Mouse (Mus musculus): ENCODE data around the gene Zfp607b. TPM values are rescaled to one million over a fixed set of nuclear protein-coding genes. Genes with fewer than 3 reads are reported as not detected.

The Zfp607b gene
- polyA plus RNA-seq, 1 experiment from 2014 or later, result 7.3 TPM

GRCm38 (mm10) chr7:27655545-27655944 lies 33.6 kb upstream of the Zfp607b start:
- no peak overlapping the region for H3K27ac ChIP-seq (ENCODE audit: low read depth, low read length)
- H3K9me3 ChIP-seq (ENCODE audit: control insufficient read depth, low read length), result no peaks in the 10 kb centered on the region
- H3K9ac ChIP-seq (ENCODE audit: low read depth, low read length), result no peak overlapping the region
- no peaks in the 10 kb centered on the region for H3K4me1 ChIP-seq (replicated peaks; ENCODE audit: control insufficient read depth, insufficient read depth, low read length)
- ATAC-seq (ENCODE audit: low FRiP score) (no peak), DNase-seq (ENCODE audit: low spot score) (no peak)
- H3K36me3 ChIP-seq (ENCODE audit: control insufficient read depth, insufficient read depth, low read length), result no peaks in the 10 kb centered on the region
- H3K27me3 ChIP-seq (ENCODE audit: control insufficient read depth, insufficient read depth, low read length), result peaks cover 36% of the 10 kb centered on the region
- H3K4me3 ChIP-seq (ENCODE audit: low read depth, low read length), result no peak overlapping the region
- H3K4me2 ChIP-seq (replicated peaks; ENCODE audit: low read depth, low read length), result no peak overlapping the region
- 69% methylated on average over 11 of the region's 11 CpGs for WGBS

DNA sequence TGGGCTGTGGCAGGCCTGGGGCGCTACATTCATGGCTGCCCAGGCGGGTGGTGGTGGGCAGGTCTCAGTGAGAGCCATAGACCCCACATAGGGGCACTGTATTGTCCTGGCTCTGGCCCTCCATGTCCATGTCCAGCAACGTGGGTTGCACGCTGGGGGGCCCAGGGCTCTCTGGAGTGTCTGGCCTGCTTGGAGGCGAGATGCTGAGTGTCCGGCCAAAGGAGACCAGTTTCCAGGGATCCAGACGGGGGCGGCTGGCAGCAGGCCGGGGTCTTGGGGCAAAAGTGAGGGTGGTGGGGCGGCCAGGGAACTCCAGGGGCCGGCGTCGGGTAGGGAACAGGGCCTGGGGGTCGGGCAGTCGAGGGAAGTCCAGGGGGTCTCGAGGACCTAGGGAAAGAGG lies 32.5 kb upstream of the Zfp607b start:
- H3K36me3 ChIP-seq (ENCODE audit: control insufficient read depth, insufficient read depth, low read length), result no peaks in the 10 kb centered on the region
- H3K4me3 ChIP-seq (ENCODE audit: low read depth, low read length), result no peak overlapping the region
- no peak overlapping the region for H3K9ac ChIP-seq (ENCODE audit: low read depth, low read length)
- ATAC-seq (ENCODE audit: low FRiP score), result no peak
- WGBS, result 85% methylated on average over 16 of the region's 16 CpGs
- H3K4me2 ChIP-seq (replicated peaks; ENCODE audit: low read depth, low read length), result no peak overlapping the region
- no peaks in the 10 kb centered on the region for H3K4me1 ChIP-seq (replicated peaks; ENCODE audit: control insufficient read depth, insufficient read depth, low read length)
- no peak overlapping the region for H3K27ac ChIP-seq (ENCODE audit: low read depth, low read length)
- no peak for DNase-seq (ENCODE audit: low spot score)
- H3K9me3 ChIP-seq (ENCODE audit: control insufficient read depth, low read length), result no peaks in the 10 kb centered on the region
- H3K27me3 ChIP-seq (ENCODE audit: control insufficient read depth, insufficient read depth, low read length), result peaks cover 36% of the 10 kb centered on the region

GRCm38 (mm10) chr7:27657824-27658395 lies 31.2 kb upstream of the Zfp607b start:
- H3K4me2 ChIP-seq (replicated peaks; ENCODE audit: low read depth, low read length), result no peak overlapping the region
- H3K9me3 ChIP-seq (ENCODE audit: control insufficient read depth, low read length), result no peaks in the 10 kb centered on the region
- no peak overlapping the region for H3K9ac ChIP-seq (ENCODE audit: low read depth, low read length)
- H3K4me3 ChIP-seq (ENCODE audit: low read depth, low read length), result no peak overlapping the region
- H3K36me3 ChIP-seq (ENCODE audit: control insufficient read depth, insufficient read depth, low read length), result no peaks in the 10 kb centered on the region
- H3K4me1 ChIP-seq (replicated peaks; ENCODE audit: control insufficient read depth, insufficient read depth, low read length), result no peaks in the 10 kb centered on the region
- DNase-seq (ENCODE audit: low spot score) (peak; percentile 5), ATAC-seq (ENCODE audit: low FRiP score) (no peak)
- H3K27me3 ChIP-seq (ENCODE audit: control insufficient read depth, insufficient read depth, low read length), result peaks cover 32% of the 10 kb centered on the region
- H3K27ac ChIP-seq (ENCODE audit: low read depth, low read length), result no peak overlapping the region
- WGBS, result 32% methylated on average over 44 of the region's 53 CpGs

DNA sequence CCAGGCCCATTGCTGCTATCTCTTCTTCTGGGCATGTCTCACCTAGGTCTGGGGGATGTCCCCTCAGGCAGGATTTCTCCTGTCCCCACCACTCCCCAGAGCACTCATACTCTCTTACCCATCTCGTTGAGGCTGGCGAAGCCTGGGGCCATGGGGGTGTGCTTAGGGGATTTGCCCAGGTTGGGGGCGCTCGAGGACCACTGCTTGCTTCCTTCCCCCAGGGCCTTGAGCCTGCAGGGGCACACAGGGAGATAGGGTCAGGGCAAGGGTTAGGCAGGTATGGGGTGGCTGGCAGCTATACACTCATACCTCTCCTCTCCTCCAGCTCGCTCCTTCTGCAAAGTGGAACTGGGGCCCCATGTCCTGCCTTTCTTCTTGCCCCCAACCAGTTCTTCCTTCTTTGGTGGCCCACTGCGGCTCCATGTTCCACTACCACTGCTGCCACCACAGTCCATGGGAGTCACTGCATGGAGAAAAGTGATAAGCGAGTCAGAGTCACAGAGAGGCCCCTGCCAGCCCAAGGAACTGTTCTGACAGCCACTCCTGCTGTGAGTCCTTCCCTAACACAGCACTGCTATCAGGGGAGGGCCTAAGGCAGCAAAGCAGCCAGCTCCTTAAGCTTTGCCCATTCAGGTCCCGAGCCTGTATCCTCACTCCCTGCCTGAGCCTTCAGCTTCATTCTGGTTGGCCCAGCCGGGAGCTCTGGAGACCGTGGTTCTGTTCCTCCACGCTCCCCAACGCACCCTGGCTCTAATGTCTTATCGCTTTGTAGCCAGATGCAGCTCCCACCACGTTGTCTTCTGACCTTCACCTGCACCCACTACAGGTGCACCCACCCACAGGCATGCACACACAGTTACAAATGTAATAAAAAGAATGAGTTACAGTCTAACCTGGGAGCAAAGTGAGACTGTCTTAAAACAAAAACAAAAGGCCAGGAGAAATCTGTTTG lies 30.2 kb upstream of the Zfp607b start:
- DNase-seq (ENCODE audit: low spot score), result no peak

DNA sequence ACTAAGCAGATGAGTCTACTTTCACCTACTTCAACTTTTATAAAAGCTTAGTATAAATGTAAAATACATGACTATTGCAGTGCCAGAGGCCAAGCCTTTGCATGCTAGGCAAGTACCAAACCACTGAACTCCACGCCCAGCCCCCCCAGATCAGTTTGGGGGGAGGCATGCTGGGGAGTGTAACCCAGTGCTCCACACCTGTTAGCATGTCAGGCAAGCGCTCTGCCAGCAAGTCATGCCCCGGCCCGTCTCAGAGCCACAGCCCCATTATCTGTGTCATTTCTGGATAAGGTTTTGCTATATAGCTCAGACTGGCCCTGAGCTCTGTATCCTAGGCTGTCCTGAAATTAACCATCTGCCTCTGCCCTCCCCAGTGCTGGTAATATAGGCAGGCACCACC lies 27.1 kb upstream of the Zfp607b start:
- 91% methylated on average over 4 of the region's 4 CpGs for WGBS
- Histone ChIP-seq H3K27me3 (ENCODE audit: control insufficient read depth, insufficient read depth, low read length) (peaks cover 18% of the 10 kb centered on the region), H3K4me3 (ENCODE audit: low read depth, low read length) (no peak overlapping the region), H3K27ac (ENCODE audit: low read depth, low read length) (no peak overlapping the region), H3K4me1 (replicated peaks; ENCODE audit: control insufficient read depth, insufficient read depth, low read length) (no peaks in the 10 kb centered on the region), H3K4me2 (replicated peaks; ENCODE audit: low read depth, low read length) (no peak overlapping the region), H3K9me3 (ENCODE audit: control insufficient read depth, low read length) (no peaks in the 10 kb centered on the region), H3K9ac (ENCODE audit: low read depth, low read length) (no peak overlapping the region), H3K36me3 (ENCODE audit: control insufficient read depth, insufficient read depth, low read length) (no peaks in the 10 kb centered on the region)
- ATAC-seq (ENCODE audit: low FRiP score) (no peak), DNase-seq (ENCODE audit: low spot score) (no peak)

More for the DNA sequence above, 30.2 kb upstream of the Zfp607b start:
- Histone ChIP-seq H3K4me2 (replicated peaks; ENCODE audit: low read depth, low read length) (no peak overlapping the region), H3K9me3 (ENCODE audit: control insufficient read depth, low read length) (no peaks in the 10 kb centered on the region), H3K9ac (ENCODE audit: low read depth, low read length) (no peak overlapping the region), H3K36me3 (ENCODE audit: control insufficient read depth, insufficient read depth, low read length) (no peaks in the 10 kb centered on the region), H3K27ac (ENCODE audit: low read depth, low read length) (no peak overlapping the region), H3K4me3 (ENCODE audit: low read depth, low read length) (no peak overlapping the region), H3K27me3 (ENCODE audit: control insufficient read depth, insufficient read depth, low read length) (peaks cover 27% of the 10 kb centered on the region), H3K4me1 (replicated peaks; ENCODE audit: control insufficient read depth, insufficient read depth, low read length) (no peaks in the 10 kb centered on the region)
- WGBS, result 52% methylated on average over 14 of the region's 14 CpGs
- ATAC-seq (ENCODE audit: low FRiP score), result no peak

GRCm38 (mm10) chr7:27673064-27673574 lies 16.0 kb upstream of the Zfp607b start:
- H3K36me3 ChIP-seq (ENCODE audit: control insufficient read depth, insufficient read depth, low read length), result no peaks in the 10 kb centered on the region
- ATAC-seq (ENCODE audit: low FRiP score) (no peak), DNase-seq (ENCODE audit: low spot score) (no peak)
- H3K4me2 ChIP-seq (replicated peaks; ENCODE audit: low read depth, low read length), result peak overlapping the region; percentile 100
- H3K27ac ChIP-seq (ENCODE audit: low read depth, low read length), result no peak overlapping the region
- no peaks in the 10 kb centered on the region for H3K9me3 ChIP-seq (ENCODE audit: control insufficient read depth, low read length)
- WGBS, result 68% methylated on average over 9 of the region's 9 CpGs
- peaks cover 4% of the 10 kb centered on the region; the same call in 1 of the 2 replicates for H3K4me1 ChIP-seq (replicated peaks; ENCODE audit: control insufficient read depth, insufficient read depth, low read length)
- peak overlapping the region; percentile 85 for H3K9ac ChIP-seq (ENCODE audit: low read depth, low read length)
- H3K4me3 ChIP-seq (ENCODE audit: low read depth, low read length), result peak overlapping the region; percentile 92
- H3K27me3 ChIP-seq (ENCODE audit: control insufficient read depth, insufficient read depth, low read length), result no peaks in the 10 kb centered on the region

DNA sequence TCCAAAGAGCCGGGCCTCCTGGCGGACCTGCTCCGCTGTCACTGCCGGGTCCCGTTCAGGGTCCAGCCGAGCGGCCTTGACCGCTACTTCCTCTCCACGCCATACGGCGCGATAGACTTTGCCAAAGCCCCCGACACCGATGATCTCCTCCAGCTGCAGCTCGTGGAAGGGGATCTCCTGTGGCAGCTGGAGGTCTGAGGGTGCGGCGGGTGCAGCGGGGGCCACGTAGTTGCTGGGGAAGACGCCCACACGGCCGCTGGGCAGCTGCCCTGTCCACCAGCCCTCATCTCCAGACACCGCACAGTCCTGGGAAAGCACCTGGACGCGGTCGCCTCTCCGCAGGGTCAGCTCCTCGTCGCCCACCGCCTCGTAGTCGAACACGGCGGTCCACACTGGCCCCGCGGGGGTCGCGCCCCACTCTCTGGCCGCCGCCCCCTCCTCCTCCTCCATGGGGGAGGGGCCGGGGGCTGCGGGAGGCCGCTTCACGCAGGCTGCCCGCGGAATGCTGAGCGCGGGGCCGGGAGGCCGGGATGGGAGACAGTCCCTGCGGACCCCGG lies 15.5 kb upstream of the Zfp607b start:
- Histone ChIP-seq H3K27me3 (ENCODE audit: control insufficient read depth, insufficient read depth, low read length) (no peaks in the 10 kb centered on the region), H3K9me3 (ENCODE audit: control insufficient read depth, low read length) (no peaks in the 10 kb centered on the region), H3K27ac (ENCODE audit: low read depth, low read length) (no peak overlapping the region; the same call in 1 of the 2 replicates), H3K9ac (ENCODE audit: low read depth, low read length) (peak overlapping the region; percentile 85), H3K4me3 (ENCODE audit: low read depth, low read length) (peak overlapping the region; percentile 92), H3K36me3 (ENCODE audit: control insufficient read depth, insufficient read depth, low read length) (no peaks in the 10 kb centered on the region), H3K4me1 (replicated peaks; ENCODE audit: control insufficient read depth, insufficient read depth, low read length) (peaks cover 4% of the 10 kb centered on the region; the same call in 1 of the 2 replicates), H3K4me2 (replicated peaks; ENCODE audit: low read depth, low read length) (peak overlapping the region; percentile 100)
- peak; percentile 50 for ATAC-seq (ENCODE audit: low FRiP score)
- under 1% methylated on average over 46 of the region's 52 CpGs for WGBS
- peak; percentile 37 for DNase-seq (ENCODE audit: low spot score)

GRCm38 (mm10) chr7:27674195-27674521 lies 15.0 kb upstream of the Zfp607b start:
- no peaks in the 10 kb centered on the region for H3K36me3 ChIP-seq (ENCODE audit: control insufficient read depth, insufficient read depth, low read length)
- peaks cover 4% of the 10 kb centered on the region; the same call in 1 of the 2 replicates for H3K4me1 ChIP-seq (replicated peaks; ENCODE audit: control insufficient read depth, insufficient read depth, low read length)
- no peaks in the 10 kb centered on the region for H3K9me3 ChIP-seq (ENCODE audit: control insufficient read depth, low read length)
- DNase-seq (ENCODE audit: low spot score) (no peak), ATAC-seq (ENCODE audit: low FRiP score) (no peak; the same call in 1 of the 2 replicates)
- peak overlapping the region; percentile 100 for H3K4me2 ChIP-seq (replicated peaks; ENCODE audit: low read depth, low read length)
- H3K27ac ChIP-seq (ENCODE audit: low read depth, low read length), result peak overlapping the region; percentile 88
- H3K4me3 ChIP-seq (ENCODE audit: low read depth, low read length), result peak overlapping the region; percentile 92
- H3K9ac ChIP-seq (ENCODE audit: low read depth, low read length), result peak overlapping the region; percentile 85
- WGBS, result under 1% methylated on average over 35 of the region's 38 CpGs
- H3K27me3 ChIP-seq (ENCODE audit: control insufficient read depth, insufficient read depth, low read length), result no peaks in the 10 kb centered on the region

Measured in hindbrain, embryonic 11.5 days (tissue).